Mouse (Mus musculus): ENCODE results near the gene Csrp1. TPM values are rescaled to one million over a fixed set of nuclear protein-coding genes. Genes with fewer than 3 reads are reported as not detected.

The Csrp1 gene
- polyA plus RNA-seq, 1 experiment from 2014 or later = 34.1 TPM

- no peak for DNase-seq (ENCODE audit: low spot score, missing footprints)
- H3K9ac ChIP-seq (ENCODE audit: low read length) = no peak overlapping the region
- peaks cover 13% of the 10 kb centered on the region for H3K4me1 ChIP-seq (ENCODE audit: control insufficient read depth, insufficient read depth, low read length)
- H3K9me3 ChIP-seq (ENCODE audit: control insufficient read depth, low read length) = no peaks in the 10 kb centered on the region
- no peaks in the 10 kb centered on the region for H3K27me3 ChIP-seq (ENCODE audit: control insufficient read depth, insufficient read depth, low read length)
- ATAC-seq (ENCODE audit: low FRiP score) = no peak
- no peaks in the 10 kb centered on the region for H3K36me3 ChIP-seq (ENCODE audit: control insufficient read depth, insufficient read depth, low read length)
- no peak overlapping the region for H3K4me3 ChIP-seq (ENCODE audit: low read depth, low read length)
- WGBS = 80% methylated on average over 8 of the region's 8 CpGs
- no peak overlapping the region for H3K4me2 ChIP-seq
- H3K27ac ChIP-seq (ENCODE audit: low read depth, low read length) = no peak overlapping the region
Observed at GRCm38 (mm10) chr1:135799109-135799627, 79.3 kb downstream of the Csrp1 start.

- ATAC-seq (ENCODE audit: low FRiP score) (no peak), DNase-seq (ENCODE audit: low spot score, missing footprints) (no peak)
- H3K9ac ChIP-seq (ENCODE audit: low read length) = no peak overlapping the region
- no peaks in the 10 kb centered on the region for H3K9me3 ChIP-seq (ENCODE audit: control insufficient read depth, low read length)
- H3K4me1 ChIP-seq (ENCODE audit: control insufficient read depth, insufficient read depth, low read length) = peaks cover 4% of the 10 kb centered on the region
- no peaks in the 10 kb centered on the region for H3K36me3 ChIP-seq (ENCODE audit: control insufficient read depth, insufficient read depth, low read length)
- no peak overlapping the region for H3K4me2 ChIP-seq
- H3K4me3 ChIP-seq (ENCODE audit: low read depth, low read length) = no peak overlapping the region
- WGBS = 57% methylated on average over 8 of the region's 8 CpGs
- no peak overlapping the region for H3K27ac ChIP-seq (ENCODE audit: low read depth, low read length)
- no peaks in the 10 kb centered on the region for H3K27me3 ChIP-seq (ENCODE audit: control insufficient read depth, insufficient read depth, low read length)
Observed at GRCm38 (mm10) chr1:135800192-135800950, 80.5 kb downstream of the Csrp1 start.

Other genes with a start within 250 kb of the Csrp1 start
- 10.4 and 13.3 TPM in 2 replicates for gene Nav1, start 112.8 kb upstream of the Csrp1 start, polyA plus RNA-seq (2014; fragmentation: Nextera tagmentation; extraction: Ambion mirVana)
- 16.9 and 19.4 TPM in 2 replicates for gene Phlda3, start 46.1 kb downstream of the Csrp1 start, polyA plus RNA-seq (2014; fragmentation: Nextera tagmentation; extraction: Ambion mirVana)
- gene Tnni1, start 59.4 kb downstream of the Csrp1 start, polyA plus RNA-seq (2014; fragmentation: Nextera tagmentation; extraction: Ambion mirVana) = 0.95 and 1.3 TPM in 2 replicates
- 0.36 and 0.37 TPM in 2 replicates for gene Lad1, start 98.5 kb downstream of the Csrp1 start, polyA plus RNA-seq (2014; fragmentation: Nextera tagmentation; extraction: Ambion mirVana)
- gene Tnnt2, start 116.3 kb downstream of the Csrp1 start, polyA plus RNA-seq (2014; fragmentation: Nextera tagmentation; extraction: Ambion mirVana) = 0.82 and 0.92 TPM in 2 replicates
- 0.04 and 0.11 TPM in 2 replicates for gene Pkp1, start 199.1 kb downstream of the Csrp1 start, polyA plus RNA-seq (2014; fragmentation: Nextera tagmentation; extraction: Ambion mirVana)

All from midbrain, embryonic 11.5 days (tissue).